Mouse (Mus musculus) CH12.LX (cell line): Measurements from ENCODE around the gene Chd1. TPM values are rescaled to one million over a fixed set of nuclear protein-coding genes. Genes with fewer than 3 reads are reported as not detected.

Experiments
- DNase-seq: peaks from one replicate; pipeline ENCODE4 v3.0.0-alpha.2; 2013; ENCODE audit errors: extremely low read depth
- H3K27ac ChIP-seq: 2 replicates; pipeline ENCODE4 v1.5.1; 2012; ENCODE audit warnings: low read depth, mild to moderate bottlenecking, control low read depth, moderate library complexity; ENCODE audit not compliant: insufficient read depth
- H3K27me3 ChIP-seq: replicated peaks from 2 replicates; pipeline ENCODE3; 2012; ENCODE audit warnings: inconsistent platforms
- H3K36me3 ChIP-seq, 2 experiments: replicated peaks in 1 of 2; 2 replicates each; pipeline versions ENCODE3 to v1.6.1; 2012; ENCODE audit warnings: inconsistent platforms in 1 of 2, low read length in 1 of 2, mild to moderate bottlenecking in 1 of 2, mixed read lengths in 1 of 2, moderate library complexity in 1 of 2; ENCODE audit not compliant: control insufficient read depth in 1 of 2, insufficient read depth in 1 of 2
- H3K4me1 ChIP-seq, 2 experiments: 2 replicates each; pipeline ENCODE4 v1.6.1; 2012; ENCODE audit warnings: inconsistent platforms in 1 of 2, moderate library complexity in 1 of 2; ENCODE audit not compliant: insufficient read depth in 2 of 2, control insufficient read depth in 1 of 2
- H3K4me2 ChIP-seq: 2 replicates; pipeline ENCODE4 v1.6.1; 2012; ENCODE audit warnings: low read depth, mild to moderate bottlenecking, control low read depth; ENCODE audit not compliant: poor library complexity, insufficient read depth, severe bottlenecking
- H3K4me3 ChIP-seq, 3 experiments: fragments of 150-350 bp in 1 of 3; sonication (generic) in 1 of 3; replicated peaks in 1 of 3; 2 replicates each; pipeline versions ENCODE3 to v1.5.1; 2011 to 2012; ENCODE audit warnings: low read depth in 2 of 3, low read length in 2 of 3, mild to moderate bottlenecking in 2 of 3, moderate library complexity in 2 of 3, control low read depth in 1 of 3, improper control_type of control experiment in 1 of 3, inconsistent platforms in 1 of 3, mixed read lengths in 1 of 3; ENCODE audit not compliant: poor library complexity in 1 of 3
- H3K79me2 ChIP-seq: replicated peaks from 2 replicates; pipeline ENCODE4 v1.6.1; 2012; ENCODE audit warnings: mild to moderate bottlenecking, moderate library complexity; ENCODE audit not compliant: control insufficient read depth, poor library complexity, insufficient read depth, severe bottlenecking; ENCODE audit errors: extremely low read depth
- H3K9ac ChIP-seq: 2 replicates; pipeline ENCODE4 v1.6.1; 2012; ENCODE audit warnings: low read depth, mild to moderate bottlenecking, control low read depth, moderate library complexity; ENCODE audit not compliant: insufficient read depth
- H3K9me3 ChIP-seq: replicated peaks from 2 replicates; pipeline ENCODE3; 2012; ENCODE audit warnings: low read length, inconsistent platforms, mixed read lengths
- BHLHE40 ChIP-seq: IDR thresholded peaks from 2 replicates; pipeline ENCODE4 v1.6.1; 2011; ENCODE audit warnings: mild to moderate bottlenecking, low read depth, low read length, improper control_type of control experiment
- CHD2 ChIP-seq: IDR thresholded peaks from 2 replicates; pipeline ENCODE4 v1.6.1; 2011; ENCODE audit warnings: low read length, improper control_type of control experiment
- ETS1 ChIP-seq: conservative IDR thresholded peaks from 2 replicates; pipeline ENCODE4 v1.6.1; 2012; ENCODE audit warnings: low read depth, mild to moderate bottlenecking, inconsistent platforms, low read length, improper control_type of control experiment, moderate library complexity
- HCFC1 ChIP-seq: IDR thresholded peaks from 2 replicates; pipeline ENCODE4 v1.6.1; 2012; ENCODE audit warnings: low read depth, mild to moderate bottlenecking, inconsistent platforms, low read length, improper control_type of control experiment
- KAT2A ChIP-seq: IDR thresholded peaks from 2 replicates; pipeline ENCODE4 v1.6.1; 2012; ENCODE audit warnings: low read length, improper control_type of control experiment, inconsistent platforms; ENCODE audit not compliant: insufficient replicate concordance
- MAX ChIP-seq: IDR thresholded peaks from 2 replicates; pipeline ENCODE4 v1.6.1; 2011; ENCODE audit warnings: low read length, improper control_type of control experiment
- MAZ ChIP-seq: IDR thresholded peaks from 2 replicates; pipeline ENCODE4 v1.6.1; 2012; ENCODE audit warnings: low read depth, mild to moderate bottlenecking, inconsistent platforms, low read length, improper control_type of control experiment, moderate library complexity
- MXI1 ChIP-seq: IDR thresholded peaks from 2 replicates; pipeline ENCODE4 v1.6.1; 2011; ENCODE audit warnings: mild to moderate bottlenecking, low read depth, low read length, improper control_type of control experiment
- NRF1 ChIP-seq: IDR thresholded peaks from 2 replicates; pipeline ENCODE4 v1.6.1; 2014; ENCODE audit warnings: low read depth, mild to moderate bottlenecking, inconsistent platforms, low read length, improper control_type of control experiment, moderate library complexity
- PAX5 ChIP-seq: IDR thresholded peaks from 2 replicates; pipeline ENCODE4 v1.6.1; 2012; ENCODE audit warnings: low read length, inconsistent platforms, mixed read lengths
- POLR2A ChIP-seq: IDR thresholded peaks from 2 replicates; pipeline ENCODE4 v1.6.1; 2011; ENCODE audit warnings: low read depth, mild to moderate bottlenecking, improper control_type of control experiment, low read length
- TBP ChIP-seq: conservative IDR thresholded peaks from 2 replicates; pipeline ENCODE4 v1.6.1; 2011; ENCODE audit warnings: low read depth, low read length, improper control_type of control experiment
- TCF12 ChIP-seq: IDR thresholded peaks from 2 replicates; pipeline ENCODE4 v1.6.1; 2014; ENCODE audit warnings: low read depth, mild to moderate bottlenecking, inconsistent platforms, low read length, improper control_type of control experiment
- UBTF ChIP-seq: IDR thresholded peaks from 2 replicates; pipeline ENCODE4 v1.6.1; 2012; ENCODE audit warnings: low read depth, mild to moderate bottlenecking, inconsistent platforms, low read length, improper control_type of control experiment, moderate library complexity
- USF1 ChIP-seq: IDR thresholded peaks from 2 replicates; pipeline ENCODE4 v1.6.1; 2014; ENCODE audit warnings: low read depth, mild to moderate bottlenecking, inconsistent platforms, low read length, improper control_type of control experiment
- ZKSCAN1 ChIP-seq: IDR thresholded peaks from 2 replicates; pipeline ENCODE4 v1.6.1; 2012; ENCODE audit warnings: low read depth, inconsistent platforms, low read length, improper control_type of control experiment, borderline replicate concordance
- ZMIZ1 ChIP-seq: IDR thresholded peaks from 2 replicates; pipeline ENCODE4 v1.6.1; 2012; ENCODE audit warnings: low read depth, mild to moderate bottlenecking, inconsistent platforms, low read length, improper control_type of control experiment
- dilution Hi-C: fragments of 300-500 bp; cut with MboI; formaldehyde crosslinking; loops from 2 replicates; pipeline ENCODE4 v1.14.3; 2020; ENCODE audit warnings: low sequenced_read_pairs; ENCODE audit not compliant: extremely low pct_unique_long_range_greater_than_20kb, extremely low pct_ligation_motif_present
- in situ Hi-C: fragments of 300-500 bp; cut with MboI; formaldehyde crosslinking; loops from 3 replicates; pipeline ENCODE4 v1.14.3; 2019; ENCODE audit warnings: low sequenced_read_pairs, low pct_ligation_motif_present, low pct_unique_long_range_greater_than_20kb, mixed read lengths
- polyA plus RNA-seq: library from polyadenylated mRNA; unstranded; fragments of >175 nt; gene quantifications from 2 replicates; pipeline ENCODE4 v1.2.1, GENCODE M21; 2012; ENCODE audit warnings: low read depth; ENCODE audit not compliant: insufficient read length
- total RNA-seq, 2 experiments: library from RNA; depleted of rRNA; stranded (reverse); fragments of 300-350 nt in 1 of 2; fragments of >200 nt in 1 of 2; gene quantifications; 2 replicates each; pipeline ENCODE4 v1.2.3; 2012 to 2014

Chd1 gene
- total and polyA plus RNA-seq, 3 experiments: 29.6 to 45.0 (median 32.0) TPM

DNA sequence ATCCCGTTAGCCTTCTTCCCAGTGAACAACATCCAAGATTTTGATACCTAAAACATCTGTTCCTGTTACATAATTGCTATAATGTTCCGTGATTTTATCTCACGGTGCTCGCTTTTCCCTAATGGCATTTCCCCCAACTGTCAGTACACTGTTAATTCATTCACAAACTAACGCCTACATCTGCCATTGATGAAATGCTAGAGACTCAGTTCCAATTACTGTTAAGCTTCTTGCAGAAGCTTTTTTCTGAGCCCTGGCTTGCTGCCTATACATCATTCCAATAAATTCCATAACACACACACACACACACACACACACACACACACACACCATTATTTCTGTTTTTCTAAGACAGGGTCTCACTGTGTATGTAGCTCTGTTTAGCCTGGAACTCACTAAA lies 31.9 kb upstream of the Chd1 start:
- dilution Hi-C loops: no loop called here
- TF ChIP-seq MAX (no peak), TBP (no peak), ETS1 (no peak), POLR2A (no peak), MAZ (no peak), UBTF (no peak), BHLHE40 (no peak), ZKSCAN1 (no peak), NRF1 (no peak), PAX5 (no peak), ZMIZ1 (no peak), USF1 (no peak), KAT2A (no peak), TCF12 (no peak), MXI1 (no peak), HCFC1 (no peak)
- H3K36me3 ChIP-seq: no peaks in the 10 kb centered on the region

DNA sequence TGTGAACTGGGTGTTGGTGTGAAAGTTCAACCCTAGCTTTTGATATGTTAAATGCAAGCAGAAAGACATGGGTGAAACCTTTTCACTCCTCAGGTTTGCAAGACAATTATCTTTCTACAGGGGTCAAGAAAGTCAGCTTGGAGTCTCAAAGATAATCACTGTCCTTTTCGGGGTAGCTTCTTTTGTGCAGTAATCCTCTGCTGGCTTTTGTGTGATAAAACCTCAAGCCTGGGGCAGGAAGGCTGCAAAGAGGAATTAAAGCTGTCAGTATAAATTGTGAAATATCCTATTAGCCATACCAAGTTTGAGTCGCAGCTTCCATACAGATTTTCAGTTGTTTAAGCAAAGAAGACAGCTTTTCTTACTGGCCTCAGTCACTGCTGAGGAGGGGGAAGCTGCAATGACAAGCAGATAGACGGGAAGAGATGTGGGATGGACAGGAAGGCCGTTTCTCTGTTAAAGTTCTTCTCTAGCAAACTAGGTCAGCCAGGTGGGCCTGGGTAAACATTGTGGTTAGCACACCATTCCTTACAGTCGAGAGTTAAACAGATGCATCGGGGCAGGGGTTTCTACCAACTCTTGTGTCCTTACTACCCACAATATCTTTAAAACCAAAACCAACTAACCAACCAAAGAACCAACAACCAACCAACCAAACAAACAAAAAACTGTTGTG lies 26.7 kb upstream of the Chd1 start:
- no peak for DNase-seq
- Histone ChIP-seq H3K9ac (no peak overlapping the region), H3K36me3 (no peaks in the 10 kb centered on the region), H3K4me2 (no peak overlapping the region), H3K9me3 (no peaks in the 10 kb centered on the region), H3K4me3 (no peak overlapping the region), H3K79me2 (no peaks in the 10 kb centered on the region), H3K27ac (no peak overlapping the region), H3K27me3 (no peaks in the 10 kb centered on the region), H3K4me1 (no peaks in the 10 kb centered on the region)
- dilution Hi-C loops: no loop called here
- in situ Hi-C loops: no loop called here
- no peak for TF ChIP-seq MXI1
- no peak for TF ChIP-seq CHD2
- no peak for TF ChIP-seq MAX

More for the DNA sequence above, 31.9 kb upstream of the Chd1 start:
- no peak for DNase-seq
- Histone ChIP-seq H3K27ac (no peak overlapping the region), H3K4me3 (no peak overlapping the region), H3K4me2 (no peak overlapping the region), H3K79me2 (no peaks in the 10 kb centered on the region), H3K27me3 (no peaks in the 10 kb centered on the region), H3K9ac (no peak overlapping the region), H3K4me1 (no peaks in the 10 kb centered on the region), H3K9me3 (no peaks in the 10 kb centered on the region)
- in situ Hi-C loops: no loop called here
